ENCODE assay signal across 8 mouse cellular contexts in the genomic region with DNA sequence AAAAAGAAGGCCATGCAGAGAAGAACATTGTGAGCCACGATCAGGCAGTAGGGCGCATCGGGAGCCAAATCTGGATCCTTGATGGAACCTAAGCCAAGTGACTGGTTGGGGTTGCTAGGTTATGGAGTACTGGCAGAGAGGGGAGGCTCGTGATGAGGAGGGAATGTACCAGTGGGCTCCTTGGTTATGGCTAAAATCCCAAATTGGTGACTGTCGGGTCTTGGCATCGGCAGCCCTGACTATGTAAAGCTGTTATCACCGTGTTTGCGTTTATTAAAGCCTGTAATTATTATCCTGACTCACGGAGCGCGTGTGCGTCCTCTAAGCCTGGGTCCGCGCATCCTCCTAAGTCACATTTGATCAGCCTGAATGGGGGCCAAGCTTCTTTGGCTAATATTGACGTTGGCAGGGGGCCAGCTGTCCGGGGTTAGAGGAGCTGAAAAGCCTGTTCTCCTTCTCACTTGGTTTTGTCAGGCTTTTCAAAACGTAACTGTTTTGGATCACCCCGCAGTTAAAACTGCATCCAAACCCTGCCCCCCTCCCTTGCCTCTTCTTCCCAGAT.
DNase-seq lines count a peak whose midpoint lies in the region; ATAC-seq lines count a peak whose summit lies in the region.

No protein-coding gene starts in this region.

- H3K27ac ChIP-seq in forebrain, embryonic 16.5 days (ENCODE audit: low read length): no peak overlapping the region

- H3K4me1 ChIP-seq in forebrain, embryonic 16.5 days (replicated peaks; ENCODE audit: control insufficient read depth, insufficient read depth, low read length): peaks cover 10% of the 10 kb centered on the region

- intact Hi-C loops in heart, postnatal 25 days (cut with DNase I): no loop called here

- DNase-seq in embryo, embryonic 11 days: peak; percentile 49
- DNase-seq in embryo, embryonic 10 days (ENCODE audit: low spot score): no peak
- DNase-seq in heart, postnatal 25 days (ENCODE audit: low spot score): peak; percentile 54
- DNase-seq in kidney, postnatal 4 days: peak; percentile 87 to 90
- DNase-seq in lung, postnatal 10 days: peak; percentile 79
- DNase-seq in right cerebral cortex, adult 18-20 months: peak; percentile 25
- no peak for DNase-seq in natural killer cell, adult 2 months (ENCODE audit: low spot score in 2 of 2)

- peak overlapping the region; percentile 27 for H3K4me3 ChIP-seq in forebrain, embryonic 16.5 days (replicated peaks; ENCODE audit: low read length)

- H3K9ac ChIP-seq in forebrain, embryonic 16.5 days (replicated peaks; ENCODE audit: low read depth, low read length): 0 out of 2 replicates have a peak overlapping the region, but pooled peaks have one; percentile 26

- H3K27me3 ChIP-seq in forebrain, embryonic 16.5 days (replicated peaks; ENCODE audit: control insufficient read depth, insufficient read depth, low read length): no peaks in the 10 kb centered on the region

- H3K4me2 ChIP-seq in forebrain, embryonic 16.5 days (ENCODE audit: low read length): peak overlapping the region; percentile 55

- no peaks in the 10 kb centered on the region for H3K36me3 ChIP-seq in forebrain, embryonic 16.5 days (ENCODE audit: control insufficient read depth, insufficient read depth)

- H3K9me3 ChIP-seq in forebrain, embryonic 16.5 days (ENCODE audit: control insufficient read depth, low read length): no peaks in the 10 kb centered on the region

- peak; percentile 81 for ATAC-seq in forebrain, embryonic 16.5 days

- 7% methylated on average over 18 of the region's 18 CpGs for WGBS in forebrain, embryonic 16.5 days

Comparison
In these comparisons a context has a peak if more than half of its experiments do, and no peak if none do; other contexts are left out.
1. DNase-seq: peak in embryo, embryonic 11 days (single experiment), heart, postnatal 25 days (single experiment), kidney, postnatal 4 days (2 of 2), lung, postnatal 10 days (single experiment) and right cerebral cortex, adult 18-20 months (single experiment); none in embryo, embryonic 10 days (single experiment) and natural killer cell, adult 2 months (0 of 2).